Mouse (Mus musculus): Measurements from ENCODE around the gene 1190002N15Rik. TPM values are rescaled to one million over a fixed set of nuclear protein-coding genes. Genes with fewer than 3 reads are reported as not detected.

Gene 1190002N15Rik
- total RNA-seq (2012; rRNA removed) (not detected in 2 replicates), total RNA-seq (2014; rRNA removed) (not detected in 2 replicates), polyA plus RNA-seq (2012; ENCODE audit: insufficient read length, low read depth) (not detected in 2 replicates)

DNA sequence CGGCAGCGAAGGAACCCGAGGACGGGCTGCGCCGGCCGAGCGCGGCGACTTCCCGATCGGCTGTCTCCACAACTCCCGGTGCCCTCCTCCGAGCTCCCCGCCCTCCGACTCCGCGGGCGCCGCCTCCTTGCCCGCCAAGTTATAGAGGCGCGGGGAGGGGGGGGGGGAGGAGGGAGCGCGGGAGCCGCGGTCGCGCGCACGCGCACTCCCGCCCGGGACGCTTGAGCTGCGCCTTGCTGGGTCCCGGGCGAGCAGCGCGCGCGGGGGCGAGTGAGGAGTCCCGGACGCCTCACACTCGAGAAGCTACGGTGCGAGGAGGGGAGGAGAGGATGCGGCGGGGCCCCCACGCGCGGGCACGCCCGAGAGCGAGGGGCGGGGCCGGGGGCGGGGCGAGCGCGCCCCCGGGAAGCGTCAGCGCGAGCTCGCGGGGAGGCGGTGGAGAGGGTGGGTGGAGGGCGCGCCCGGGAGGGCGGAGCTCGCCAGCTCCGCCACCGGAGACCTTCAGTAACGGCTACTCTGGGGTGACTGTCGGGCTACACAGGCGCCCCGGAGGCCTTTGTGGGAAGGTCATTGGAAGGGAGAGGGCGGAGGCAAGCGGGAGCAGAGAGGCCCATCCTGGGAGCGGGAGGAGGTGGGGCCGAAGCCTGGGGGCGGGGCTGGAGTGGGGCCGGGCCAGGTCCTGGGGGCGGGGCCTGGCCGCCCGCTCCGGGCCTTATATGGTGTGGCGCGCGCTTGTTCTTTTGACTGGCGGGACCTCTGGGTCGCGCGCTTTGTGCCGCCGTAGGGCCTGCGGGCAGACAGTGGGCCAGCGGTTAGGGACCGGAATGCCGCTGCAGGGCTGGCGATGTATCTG lies at the start of gene 1190002N15Rik:
Gene 1190002N15Rik, minus strand, starts transcription at position 112 of the 853 bp plus-strand sequence.
- DNase-seq (ENCODE audit: extremely low read depth), result no peak
- Histone ChIP-seq H3K9ac (ENCODE audit: insufficient read depth, low read depth) (no peak within 1 kb of the TSS), H3K27me3 (replicated peaks) (no peaks in the 10 kb centered on the region), H3K79me2 (replicated peaks; ENCODE audit: control insufficient read depth, extremely low read depth, insufficient read depth, poor library complexity, severe bottlenecking) (no peaks in the 10 kb centered on the region), H3K4me2 (ENCODE audit: insufficient read depth, low read depth, poor library complexity, severe bottlenecking) (no peak within 1 kb of the TSS), H3K4me3 (replicated peaks in 1 of 3; ENCODE audit: low read depth in 2 of 3, low read length in 2 of 3, poor library complexity in 1 of 3) (no peak within 1 kb of the TSS), H3K36me3 (replicated peaks in 1 of 2; ENCODE audit: control insufficient read depth in 1 of 2, insufficient read depth in 1 of 2, low read length in 1 of 2) (no peaks in the 10 kb centered on the region), H3K9me3 (replicated peaks; ENCODE audit: low read length) (peaks cover 44% of the 10 kb centered on the region), H3K4me1 (ENCODE audit: control insufficient read depth in 1 of 2, insufficient read depth in 2 of 2) (no peaks in the 10 kb centered on the region), H3K27ac (ENCODE audit: insufficient read depth, low read depth) (no peak within 1 kb of the TSS)
- TF ChIP-seq MAFK (IDR thresholded peaks at IDR 0.05; ENCODE audit: insufficient replicate concordance, low read length) (no peak), GABPA (IDR thresholded peaks at IDR 0.05; ENCODE audit: insufficient replicate concordance, low read depth, low read length) (no peak), CTCF (conservative IDR thresholded peaks at IDR 0.05 in 1 of 2, IDR thresholded peaks at IDR 0.05 in 1 of 2; ENCODE audit: low read depth in 2 of 2, low read length in 2 of 2) (no peak), IRF4 (IDR thresholded peaks at IDR 0.05; ENCODE audit: low read depth, low read length) (no peak), SIN3A (IDR thresholded peaks at IDR 0.05; ENCODE audit: low read length) (no peak), NRF1 (IDR thresholded peaks at IDR 0.05; ENCODE audit: low read depth, low read length) (no peak), ELF1 (IDR thresholded peaks at IDR 0.05; ENCODE audit: low read depth, low read length) (no peak)
- in situ Hi-C loops (cut with MboI; ENCODE audit: low pct_ligation_motif_present, low pct_unique_long_range_greater_than_20kb, low sequenced_read_pairs), result no loop called here
- dilution Hi-C loops (cut with MboI; ENCODE audit: extremely low pct_ligation_motif_present, extremely low pct_unique_long_range_greater_than_20kb, low sequenced_read_pairs), result no loop called here

DNA sequence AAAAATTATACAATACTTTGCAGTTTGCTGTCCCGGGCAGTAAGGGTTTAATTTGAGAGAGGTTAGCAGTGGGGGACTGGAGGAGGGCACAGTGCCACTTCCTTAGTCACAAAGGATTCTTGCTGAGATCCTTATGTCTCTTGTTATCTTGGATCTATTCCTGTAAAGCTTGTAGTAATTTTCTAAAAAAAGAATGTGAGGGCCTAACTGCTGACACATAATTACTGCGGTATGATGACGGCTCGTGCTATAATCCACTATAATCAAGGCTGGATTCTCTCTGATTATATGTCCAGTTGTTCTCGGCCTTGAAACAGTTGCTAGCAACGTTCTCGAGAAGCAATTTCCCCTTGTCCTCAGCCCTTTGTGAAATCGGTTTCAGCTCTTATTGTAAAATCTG lies 44.4 kb upstream of the 1190002N15Rik start:
- Histone ChIP-seq H3K9me3 (replicated peaks; ENCODE audit: low read length) (peaks cover 63% of the 10 kb centered on the region), H3K4me2 (ENCODE audit: insufficient read depth, low read depth, poor library complexity, severe bottlenecking) (no peak overlapping the region), H3K4me1 (ENCODE audit: control insufficient read depth in 1 of 2, insufficient read depth in 2 of 2) (no peaks in the 10 kb centered on the region), H3K27me3 (replicated peaks) (no peaks in the 10 kb centered on the region), H3K9ac (ENCODE audit: insufficient read depth, low read depth) (no peak overlapping the region), H3K79me2 (replicated peaks; ENCODE audit: control insufficient read depth, extremely low read depth, insufficient read depth, poor library complexity, severe bottlenecking) (no peaks in the 10 kb centered on the region), H3K4me3 (replicated peaks in 1 of 3; ENCODE audit: low read depth in 2 of 3, low read length in 2 of 3, poor library complexity in 1 of 3) (no peak overlapping the region), H3K36me3 (replicated peaks in 1 of 2; ENCODE audit: control insufficient read depth in 1 of 2, insufficient read depth in 1 of 2, low read length in 1 of 2) (no peaks in the 10 kb centered on the region), H3K27ac (ENCODE audit: insufficient read depth, low read depth) (no peak overlapping the region)
- dilution Hi-C loops (cut with MboI; ENCODE audit: extremely low pct_ligation_motif_present, extremely low pct_unique_long_range_greater_than_20kb, low sequenced_read_pairs), result no loop called here
- no peak for DNase-seq (ENCODE audit: extremely low read depth)
- in situ Hi-C loops (cut with MboI; ENCODE audit: low pct_ligation_motif_present, low pct_unique_long_range_greater_than_20kb, low sequenced_read_pairs), result no loop called here
- TF ChIP-seq CTCF (conservative IDR thresholded peaks at IDR 0.05 in 1 of 2, IDR thresholded peaks at IDR 0.05 in 1 of 2; ENCODE audit: low read depth in 2 of 2, low read length in 2 of 2) (no peak), ELF1 (IDR thresholded peaks at IDR 0.05; ENCODE audit: low read depth, low read length) (no peak), MAFK (IDR thresholded peaks at IDR 0.05; ENCODE audit: insufficient replicate concordance, low read length) (no peak), UBTF (IDR thresholded peaks at IDR 0.05; ENCODE audit: low read depth, low read length) (no peak), ZNF384 (IDR thresholded peaks at IDR 0.05; ENCODE audit: low read depth, low read length) (no peak), GABPA (IDR thresholded peaks at IDR 0.05; ENCODE audit: insufficient replicate concordance, low read depth, low read length) (no peak), RAD21 (IDR thresholded peaks at IDR 0.05; ENCODE audit: low read depth, low read length) (no peak), CHD1 (IDR thresholded peaks at IDR 0.05; ENCODE audit: low read depth, low read length) (no peak), TBP (conservative IDR thresholded peaks at IDR 0.05; ENCODE audit: low read depth, low read length) (no peak), MXI1 (IDR thresholded peaks at IDR 0.05; ENCODE audit: low read depth, low read length) (no peak), BHLHE40 (IDR thresholded peaks at IDR 0.05; ENCODE audit: low read depth, low read length) (no peak), ZKSCAN1 (IDR thresholded peaks at IDR 0.05; ENCODE audit: borderline replicate concordance, low read depth, low read length) (no peak), CHD2 (IDR thresholded peaks at IDR 0.05; ENCODE audit: low read length) (no peak), NRF1 (IDR thresholded peaks at IDR 0.05; ENCODE audit: low read depth, low read length) (no peak), KAT2A (IDR thresholded peaks at IDR 0.05; ENCODE audit: insufficient replicate concordance, low read length) (no peak), USF1 (IDR thresholded peaks at IDR 0.05; ENCODE audit: low read depth, low read length) (no peak), MAZ (IDR thresholded peaks at IDR 0.05; ENCODE audit: low read depth, low read length) (no peak)
